Mouse (Mus musculus) cerebellum, adult 2 months (tissue): ENCODE measurements around the gene Stat2. TPM values are rescaled to one million over a fixed set of nuclear protein-coding genes. Genes with fewer than 3 reads are reported as not detected.
"Not testable (repeated sequence)": the region's sequence is repeated elsewhere in the genome, so short reads cannot be mapped to it uniquely, and the experiment has no call there.

Experiments used
- DNase-seq, 2 experiments: peaks; one replicate each; pipeline ENCODE4 v3.0.0; 2021
- H3K27ac ChIP-seq: fragments of 200-500 bp; 2 replicates; pipeline ENCODE4 v1.5.1; 2012; ENCODE audit warnings: low read length, control low read depth, inconsistent platforms; ENCODE audit not compliant: insufficient read depth
- H3K27me3 ChIP-seq: fragments of 200-500 bp; 2 replicates; pipeline ENCODE4 v1.6.1; 2012; ENCODE audit warnings: inconsistent platforms, mild to moderate bottlenecking, low read length, moderate library complexity; ENCODE audit not compliant: control insufficient read depth, insufficient read depth
- H3K4me1 ChIP-seq: fragments of 200-500 bp; 2 replicates; pipeline ENCODE4 v1.6.1; 2011; ENCODE audit warnings: low read length; ENCODE audit not compliant: control insufficient read depth, insufficient read depth
- H3K4me3 ChIP-seq: fragments of 200-500 bp; replicated peaks from 2 replicates; pipeline ENCODE3; 2011; ENCODE audit warnings: mild to moderate bottlenecking, low read depth, low read length, control low read depth; ENCODE audit not compliant: insufficient read depth
- CTCF ChIP-seq: fragments of 200-500 bp; IDR thresholded peaks from 2 replicates; pipeline ENCODE4 v1.5.1; 2011; ENCODE audit warnings: low read depth, mild to moderate bottlenecking, control low read depth, low read length, moderate library complexity, borderline replicate concordance; ENCODE audit not compliant: insufficient read depth
- POLR2A ChIP-seq: fragments of 200-500 bp; IDR thresholded peaks from 2 replicates; pipeline ENCODE4 v1.6.1; 2011; ENCODE audit warnings: low read length, control low read depth, borderline replicate concordance; ENCODE audit not compliant: insufficient read depth
- WGBS: fragments of 180-500 bp; shearing (Covaris S2); methylation state at CpG from one replicate; pipeline ENCODE4 v1.1.7; 2018; 5-methylcytosine and 5-hydroxymethylcytosine counted together
- polyA plus RNA-seq: library from polyadenylated mRNA; depleted of rRNA; stranded (reverse); fragments of >200 nt; gene quantifications from 2 replicates; pipeline ENCODE4 v1.2.3, GENCODE M21; 2012

The Stat2 gene
- polyA plus RNA-seq, 1 experiment = 94.4 TPM

GRCm38 (mm10) chr10:128278158-128278557, 7.8 kb downstream of the Stat2 start:
- no peak overlapping the region for H3K4me3 ChIP-seq
- 42% methylated on average over 6 of the region's 6 CpGs for WGBS
- TF ChIP-seq CTCF (no peak), POLR2A (no peak)

GRCm38 (mm10) chr10:128280943-128281342, 10.6 kb downstream of the Stat2 start:
- H3K27ac ChIP-seq = no peak overlapping the region
- H3K4me1 ChIP-seq = peaks cover 35% of the 10 kb centered on the region

More at GRCm38 (mm10) chr10:128278158-128278557, 7.8 kb downstream of the Stat2 start:
- Histone ChIP-seq H3K4me1 (peaks cover 13% of the 10 kb centered on the region), H3K27ac (no peak overlapping the region), H3K27me3 (no peaks in the 10 kb centered on the region)
- DNase-seq = no peak

GRCm38 (mm10) chr10:128281682-128282081, 11.3 kb downstream of the Stat2 start:
- H3K27me3 ChIP-seq = no peaks in the 10 kb centered on the region
- DNase-seq = peak in 1 of 2 experiments; percentile 46
- peaks cover 38% of the 10 kb centered on the region for H3K4me1 ChIP-seq
- TF ChIP-seq POLR2A (no peak), CTCF (peak; percentile 14; the same call in 1 of the 2 replicates)
- peak overlapping the region; percentile 44; the same call in 1 of the 2 replicates for H3K27ac ChIP-seq
- 60% methylated on average over 14 of the region's 14 CpGs for WGBS
- no peak overlapping the region for H3K4me3 ChIP-seq

More at GRCm38 (mm10) chr10:128280943-128281342, 10.6 kb downstream of the Stat2 start:
- 81% methylated on average over 6 of the region's 6 CpGs for WGBS
- DNase-seq = no peak
- H3K27me3 ChIP-seq = no peaks in the 10 kb centered on the region
- H3K4me3 ChIP-seq = no peak overlapping the region
- TF ChIP-seq CTCF (no peak), POLR2A (no peak)

- DNase-seq = no peak
- H3K4me1 ChIP-seq = peaks cover 38% of the 10 kb centered on the region
- 26% methylated on average over 20 of the region's 20 CpGs for WGBS
- H3K4me3 ChIP-seq = no peak overlapping the region
- TF ChIP-seq CTCF = no peak
- no peak for TF ChIP-seq POLR2A
- peak overlapping the region; percentile 94 for H3K27ac ChIP-seq
- H3K27me3 ChIP-seq = no peaks in the 10 kb centered on the region
Measured at GRCm38 (mm10) chr10:128282886-128283450, 12.6 kb downstream of the Stat2 start.

DNA sequence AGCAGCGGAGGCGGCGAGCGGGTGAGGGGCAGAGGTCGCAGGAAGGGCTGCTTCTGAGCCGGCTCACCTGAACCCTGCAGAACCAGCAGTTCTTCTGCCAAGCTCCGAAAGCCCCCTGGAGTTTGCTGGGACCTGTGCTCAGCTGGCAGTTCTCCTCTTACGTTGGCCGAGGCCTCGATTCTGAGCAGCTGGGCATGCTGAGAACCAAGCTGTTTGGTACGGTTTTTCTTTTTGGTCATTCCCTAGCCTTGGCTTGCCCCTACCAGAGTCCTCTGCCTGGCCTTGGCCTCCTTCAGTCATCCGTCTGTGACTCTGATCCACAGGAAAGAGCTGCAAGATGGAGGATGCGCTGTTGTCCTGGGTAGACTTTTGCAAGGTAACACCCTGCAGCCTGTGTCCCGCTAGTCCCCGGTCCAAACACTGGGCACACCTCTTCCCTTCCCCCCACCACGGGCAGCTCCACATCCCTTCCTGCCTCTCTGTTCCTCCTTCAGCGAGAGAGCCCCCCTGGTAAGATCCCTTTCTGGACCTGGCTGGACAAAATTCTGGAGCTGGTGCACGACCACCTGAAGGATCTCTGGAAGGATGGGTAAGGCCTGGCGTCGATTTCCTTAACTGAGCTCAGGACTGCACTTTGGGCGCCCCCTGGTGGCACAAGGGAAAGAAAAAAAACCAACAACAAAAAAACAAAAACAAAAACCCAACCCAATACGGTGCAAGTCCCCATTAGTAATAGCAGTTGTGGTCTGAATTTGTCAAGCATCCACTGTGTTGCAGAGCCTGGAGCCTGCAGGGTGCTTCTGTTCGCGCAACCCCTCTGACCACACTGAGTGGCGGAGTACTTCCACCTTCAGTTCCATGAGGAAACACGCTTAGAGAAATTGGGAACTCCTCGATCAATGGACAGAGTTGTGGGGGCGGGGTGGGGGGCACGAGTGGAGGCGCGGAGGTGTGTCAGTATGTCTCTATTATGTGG, 13.5 kb downstream of the Stat2 start:
- peak overlapping the region; percentile 96 for H3K27ac ChIP-seq
- H3K4me3 ChIP-seq = peak overlapping the region; percentile 26
- peak; percentile 98 to 99 for DNase-seq
- peaks cover 38% of the 10 kb centered on the region for H3K4me1 ChIP-seq
- 9% methylated on average over 31 of the region's 31 CpGs for WGBS
- no peaks in the 10 kb centered on the region for H3K27me3 ChIP-seq
- TF ChIP-seq CTCF = peak; percentile 69
- peak; percentile 33; the same call in 1 of the 2 replicates for TF ChIP-seq POLR2A

DNA sequence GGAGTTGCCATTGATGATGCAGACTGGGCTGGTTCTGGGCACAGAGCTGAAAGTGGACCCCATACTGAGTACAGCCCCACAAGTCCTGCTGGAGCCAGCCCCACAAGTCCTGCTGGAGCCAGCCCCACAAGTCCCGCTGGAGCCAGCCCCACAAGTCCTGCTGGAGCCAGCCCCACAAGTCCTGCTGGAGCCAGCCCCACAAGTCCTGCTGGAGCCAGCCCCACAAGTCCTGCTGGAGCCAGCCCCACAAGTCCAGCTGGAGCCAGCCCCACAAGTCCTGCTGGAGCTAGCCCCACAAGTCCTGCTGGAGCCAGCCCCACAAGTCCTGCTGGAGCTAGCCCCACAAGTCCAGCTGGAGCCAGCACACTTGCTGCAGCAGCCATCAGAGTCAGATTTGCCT, 20.2 kb downstream of the Stat2 start:
- peak; percentile 50 to 54 for DNase-seq
- Histone ChIP-seq H3K27ac (peak overlapping the region; percentile 73), H3K4me1 (peaks cover 16% of the 10 kb centered on the region)
- H3K27me3 ChIP-seq, H3K4me3 ChIP-seq: not testable (repeated sequence)
- 10% methylated on average over 1 of the region's 1 CpGs for WGBS

- no peak for TF ChIP-seq CTCF
- no peak for TF ChIP-seq POLR2A
- no peak for DNase-seq
- peaks cover 11% of the 10 kb centered on the region for H3K4me1 ChIP-seq
- no peaks in the 10 kb centered on the region for H3K27me3 ChIP-seq
- 0 out of 2 replicates have a peak overlapping the region, but pooled peaks have one; percentile 41 for H3K27ac ChIP-seq
- no peak overlapping the region for H3K4me3 ChIP-seq
- WGBS = 39% methylated on average over 13 of the region's 13 CpGs
Measured at GRCm38 (mm10) chr10:128296370-128297090, 26.2 kb downstream of the Stat2 start.

GRCm38 (mm10) chr10:128297221-128297620, 26.9 kb downstream of the Stat2 start:
- peak; percentile 63 to 75 for DNase-seq
- TF ChIP-seq CTCF (no peak), POLR2A (no peak)
- H3K27me3 ChIP-seq = no peaks in the 10 kb centered on the region
- H3K27ac ChIP-seq = peak overlapping the region; percentile 52
- peaks cover 11% of the 10 kb centered on the region for H3K4me1 ChIP-seq
- 14% methylated on average over 4 of the region's 4 CpGs for WGBS
- no peak overlapping the region for H3K4me3 ChIP-seq
